Mouse (Mus musculus) liver, adult 2 months (tissue): ENCODE results near the gene Etv5.

Source experiments
- CTCF ChIP-seq: fragments of 200-500 bp; IDR thresholded peaks from 2 replicates; pipeline ENCODE4 v1.5.1; 2011; ENCODE audit warnings: low read depth, low read length, control low read depth
- POLR2A ChIP-seq: fragments of 200-500 bp; IDR thresholded peaks from 2 replicates; pipeline ENCODE4 v1.6.1; 2011; ENCODE audit warnings: low read length, control low read depth; ENCODE audit not compliant: insufficient read depth; ENCODE audit errors: extremely low read depth

- no peak for TF ChIP-seq CTCF
- TF ChIP-seq POLR2A: no peak
These were observed 10.1 kb downstream of the Etv5 start for GRCm38 (mm10) chr16:22429377-22429776.
